Mouse (Mus musculus) lung, postnatal 10 days (tissue): ENCODE data around the gene Guk1.

Experiments
- DNase-seq: peaks from one replicate; pipeline ENCODE4 v3.0.0; 2021

The Guk1 gene

GRCm38 (mm10) chr11:59162443-59163254 lies 29.4 kb downstream of the Guk1 start:
- no peak for DNase-seq

- DNase-seq = peak; percentile 74
Measured at GRCm38 (mm10) chr11:59161398-59161797, 30.6 kb downstream of the Guk1 start.

DNA sequence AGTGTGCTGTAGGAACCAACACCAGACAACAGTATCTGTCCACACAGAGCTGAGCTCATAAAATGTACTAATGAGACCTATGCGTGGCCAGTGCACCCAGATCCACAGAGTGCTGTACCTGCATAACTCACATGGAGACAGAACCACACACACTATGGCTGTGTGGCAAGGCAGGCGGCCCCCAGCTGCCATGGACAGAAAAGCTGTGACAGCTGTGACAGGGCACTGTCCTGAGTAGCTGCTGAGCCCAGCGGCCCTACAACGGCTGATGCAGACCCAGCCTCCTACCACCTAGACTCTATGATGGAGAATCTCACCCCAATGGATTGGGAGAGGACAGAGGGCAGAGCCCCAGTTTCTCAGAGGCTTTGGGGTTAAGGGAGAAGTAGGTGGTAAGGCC lies 32.5 kb downstream of the Guk1 start:
- DNase-seq = no peak

DNA sequence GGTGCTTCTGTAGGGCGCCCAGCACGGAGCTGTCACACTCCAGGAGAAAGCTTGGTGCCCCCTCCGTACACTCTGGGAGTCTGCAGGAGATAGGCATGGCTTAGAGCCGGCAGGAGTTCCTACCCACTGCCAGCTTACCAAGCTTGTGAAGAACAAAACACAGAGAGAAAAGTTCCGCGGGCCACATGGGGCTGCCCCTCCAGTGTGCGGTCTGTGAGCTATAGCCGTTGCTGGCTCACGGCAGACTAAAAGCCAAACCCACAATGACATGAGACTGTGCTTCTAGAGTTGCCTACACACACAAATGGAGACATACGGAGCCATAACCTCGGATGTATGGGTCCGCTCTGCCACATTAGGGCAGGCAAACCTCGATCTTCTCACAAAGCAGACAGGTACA lies 32.9 kb downstream of the Guk1 start:
- DNase-seq = no peak

GRCm38 (mm10) chr11:59155900-59156299 lies 36.1 kb downstream of the Guk1 start:
- no peak for DNase-seq

- DNase-seq = no peak
Measured at GRCm38 (mm10) chr11:59154220-59154619, 37.8 kb downstream of the Guk1 start.

- DNase-seq = no peak
Measured at GRCm38 (mm10) chr11:59151729-59152128, 40.3 kb downstream of the Guk1 start.

- DNase-seq = no peak
Measured at GRCm38 (mm10) chr11:59149302-59149701, 42.7 kb downstream of the Guk1 start.

DNA sequence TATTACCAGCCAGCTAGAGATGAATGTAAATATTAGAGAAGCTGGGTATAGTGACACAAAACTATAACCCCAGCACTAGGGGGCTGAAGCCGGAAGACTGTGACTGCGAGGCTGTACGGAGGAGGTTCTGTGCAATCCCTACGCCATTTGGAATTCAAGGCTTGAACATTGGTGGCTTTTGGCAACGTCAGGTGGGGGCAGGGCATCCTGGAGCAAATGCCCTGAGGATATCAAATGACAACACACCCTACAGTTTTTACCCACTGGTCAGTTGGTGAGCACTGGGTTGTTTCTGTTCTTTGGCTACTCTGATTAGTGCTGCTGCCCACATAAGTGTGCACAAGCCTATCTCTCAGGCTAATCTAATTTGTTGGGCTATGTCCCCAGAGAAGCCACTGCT lies 49.0 kb downstream of the Guk1 start:
- no peak for DNase-seq

DNA sequence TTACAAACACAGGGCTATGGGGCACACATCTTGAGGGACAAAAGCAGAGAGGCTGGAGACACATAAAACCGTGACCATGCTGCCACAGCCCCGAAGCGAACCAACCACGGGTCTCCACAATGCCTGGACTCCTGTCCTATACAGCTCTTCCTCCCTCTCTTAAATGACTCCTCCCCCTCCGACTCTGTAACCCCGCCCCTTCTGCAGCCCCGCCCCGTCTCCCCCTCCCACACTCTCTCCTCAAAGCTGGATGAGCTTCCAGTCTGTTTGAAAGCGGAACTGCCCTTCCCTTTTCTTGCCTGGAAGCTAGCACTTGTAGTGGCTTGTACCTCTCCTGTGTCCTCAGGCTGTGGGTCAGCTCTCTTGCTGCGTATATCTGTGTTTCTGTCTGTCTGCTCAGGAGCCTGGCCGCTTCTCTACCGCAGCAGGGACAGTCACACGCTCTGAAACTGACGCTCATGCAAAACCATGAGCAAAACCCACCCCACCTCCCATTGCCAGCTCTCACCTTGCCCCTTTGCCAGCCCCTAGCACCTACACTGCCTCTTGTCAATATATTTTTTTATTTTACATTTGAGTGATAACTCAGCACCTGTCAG lies 50.1 kb downstream of the Guk1 start:
- peak; percentile 30 for DNase-seq

GRCm38 (mm10) chr11:59138537-59139486 lies 53.2 kb downstream of the Guk1 start:
- no peak for DNase-seq

DNA sequence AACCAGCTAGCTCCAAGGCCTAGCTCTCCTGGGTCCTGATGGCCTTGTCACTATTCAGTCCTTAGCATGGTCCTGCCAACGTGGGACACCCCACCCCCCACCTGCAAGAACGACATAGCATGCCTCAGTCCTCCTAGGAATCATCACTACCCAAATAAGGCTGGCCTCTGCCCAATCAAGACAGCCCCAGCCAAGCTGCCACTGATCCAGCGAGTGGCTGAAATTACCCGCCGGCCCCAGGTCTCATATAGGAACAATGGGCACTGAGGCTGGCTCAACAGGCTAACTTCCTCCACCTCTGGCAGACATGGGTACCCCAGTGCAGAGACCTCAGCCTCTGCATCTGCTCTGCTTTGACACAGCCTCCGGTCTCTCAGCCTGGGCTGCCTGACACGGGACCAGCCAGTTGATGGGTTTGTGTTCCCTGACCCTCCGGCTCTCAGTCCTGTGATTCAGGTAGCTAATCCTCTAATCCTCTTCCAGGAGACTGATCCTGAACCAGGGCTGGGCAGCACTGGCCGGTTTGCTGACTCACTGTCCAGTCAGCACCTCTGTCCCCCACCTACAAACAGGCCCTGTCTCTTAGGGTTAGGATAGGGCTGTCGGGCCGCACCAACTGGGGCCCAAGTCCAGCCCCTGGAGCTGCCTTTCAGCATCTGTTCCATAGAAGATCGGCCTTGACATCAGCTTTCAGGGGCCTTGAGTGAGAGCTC lies 54.9 kb downstream of the Guk1 start:
- no peak for DNase-seq

- no peak for DNase-seq
Measured at GRCm38 (mm10) chr11:59135904-59136452, 56.0 kb downstream of the Guk1 start, which contains the start of gene Obscn. Obscn (minus strand) TSS chr11:59136402.

- no peak for DNase-seq
Measured at GRCm38 (mm10) chr11:59135051-59135820, 56.8 kb downstream of the Guk1 start.

DNA sequence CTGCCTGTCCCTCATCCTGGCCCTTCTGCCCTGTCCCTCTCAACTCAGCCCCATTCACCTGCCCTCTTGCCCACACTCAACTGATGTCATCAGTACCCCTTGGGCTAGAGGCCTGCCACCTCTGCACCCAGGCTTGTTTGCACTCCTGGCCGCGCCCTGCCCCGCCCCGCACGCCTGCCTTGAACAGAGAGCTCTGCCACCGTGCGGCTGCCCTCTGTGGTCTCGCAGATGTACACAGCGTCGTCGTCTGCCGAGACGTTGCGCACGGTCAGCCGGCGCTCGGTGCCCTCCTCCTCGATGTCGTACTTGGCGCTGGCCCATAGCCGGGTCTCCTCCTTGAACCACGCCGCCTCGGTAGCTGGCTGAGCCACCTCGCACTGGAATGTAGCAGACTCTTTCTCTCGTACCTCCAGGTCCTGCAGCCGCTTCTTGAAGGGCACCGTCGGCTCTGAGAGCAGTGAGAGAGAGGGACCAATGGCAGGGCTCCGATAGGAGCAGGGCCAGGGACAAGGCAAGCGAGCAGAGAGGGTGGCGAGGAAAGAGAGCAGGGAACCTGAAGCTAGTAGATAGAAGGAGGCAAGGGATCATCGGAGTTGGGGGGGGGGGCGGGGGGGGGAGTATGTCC lies 57.5 kb downstream of the Guk1 start:
- peak; percentile 26 for DNase-seq
